In the genomic region with DNA sequence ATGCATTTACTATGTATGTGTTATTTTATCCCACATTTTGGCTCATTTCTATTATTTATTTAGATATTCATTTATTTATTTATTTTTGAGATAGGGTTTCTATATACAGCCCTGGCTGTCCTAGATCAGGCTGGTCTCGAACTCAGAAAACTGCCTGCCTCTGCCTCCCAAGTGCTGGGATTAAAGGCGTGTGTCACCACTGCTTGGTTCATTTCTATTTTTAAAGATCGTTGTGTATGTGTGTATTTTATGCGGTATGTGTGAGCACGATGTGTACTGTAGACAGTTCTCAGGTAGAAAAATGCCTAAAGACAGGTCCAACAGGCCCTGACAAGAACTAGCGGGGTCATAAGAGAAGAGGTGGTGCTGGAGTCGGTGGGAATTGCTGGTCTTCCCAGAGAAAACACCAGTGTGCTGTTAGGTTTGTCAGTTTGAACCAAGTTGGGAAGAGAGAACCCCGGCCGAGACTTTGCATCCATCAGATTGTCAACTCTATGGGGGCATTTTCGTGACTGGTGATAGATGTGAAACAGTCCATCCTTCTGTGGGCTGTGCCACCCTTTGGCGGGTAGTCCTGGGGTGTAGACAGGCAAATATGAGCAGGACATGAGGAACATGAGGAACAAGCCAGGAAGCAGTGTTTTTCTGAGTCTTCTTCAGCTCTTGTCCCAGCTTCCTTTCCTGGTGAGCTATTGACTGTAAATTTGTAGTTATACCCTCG, we compare ENCODE assay signal across 8 mouse cellular contexts. TPM values are rescaled to one million over a fixed set of nuclear protein-coding genes. Genes with fewer than 3 reads are reported as not detected.
DNase-seq lines count a peak whose midpoint lies in the region; ATAC-seq and TF ChIP-seq lines count a peak whose summit lies in the region.

No protein-coding gene starts in this region.

- no peak overlapping the region for H3K27ac ChIP-seq in cerebellum, adult 2 months (ENCODE audit: insufficient read depth, low read length)
- H3K27ac ChIP-seq in thymus, adult 2 months (ENCODE audit: control insufficient read depth, insufficient read depth, low read length), result peak overlapping the region; percentile 14; the same call in 1 of the 2 replicates
- no peak overlapping the region for H3K27ac ChIP-seq in limb, embryonic 14.5 days (replicated peaks; ENCODE audit: low read depth, low read length)

- TF ChIP-seq CTCF in cerebellum, adult 2 months (IDR thresholded peaks at IDR 0.05; ENCODE audit: borderline replicate concordance, insufficient read depth, low read depth, low read length), result no peak
- no peak for TF ChIP-seq CTCF in thymus, adult 2 months (IDR thresholded peaks at IDR 0.05; ENCODE audit: borderline replicate concordance, control insufficient read depth, extremely low read depth, insufficient read depth, low read length, poor library complexity)

- peak overlapping the region; percentile 56 for H3K4me3 ChIP-seq in cerebellum, adult 2 months (replicated peaks; ENCODE audit: insufficient read depth, low read depth, low read length)
- H3K4me3 ChIP-seq in thymus, adult 2 months (ENCODE audit: control insufficient read depth, insufficient read depth, low read length), result no peak overlapping the region
- no peak overlapping the region for H3K4me3 ChIP-seq in limb, embryonic 14.5 days (replicated peaks; ENCODE audit: low read length)

- TF ChIP-seq POLR2A in cerebellum, adult 2 months (IDR thresholded peaks at IDR 0.05; ENCODE audit: borderline replicate concordance, insufficient read depth, low read length), result no peak
- no peak for TF ChIP-seq POLR2A in thymus, adult 2 months (IDR thresholded peaks at IDR 0.05; ENCODE audit: control insufficient read depth, extremely low read depth, insufficient read depth, low read length, poor library complexity)
- no peak for TF ChIP-seq POLR2A in limb, embryonic 14.5 days (IDR thresholded peaks at IDR 0.05; ENCODE audit: borderline replicate concordance, extremely low read depth, insufficient read depth, insufficient read length)

- H3K27me3 ChIP-seq in cerebellum, adult 2 months (ENCODE audit: control insufficient read depth, insufficient read depth, low read length), result no peaks in the 10 kb centered on the region
- no peaks in the 10 kb centered on the region for H3K27me3 ChIP-seq in thymus, adult 2 months (ENCODE audit: control insufficient read depth, insufficient read depth, low read length)
- H3K27me3 ChIP-seq in limb, embryonic 14.5 days (ENCODE audit: control insufficient read depth, insufficient read depth, low read length), result no peaks in the 10 kb centered on the region

- no peaks in the 10 kb centered on the region for H3K36me3 ChIP-seq in thymus, adult 2 months (ENCODE audit: control insufficient read depth, insufficient read depth, low read length)
- no peaks in the 10 kb centered on the region for H3K36me3 ChIP-seq in limb, embryonic 14.5 days (ENCODE audit: control insufficient read depth, insufficient read depth, low read length)

- peak overlapping the region; percentile 57; the same call in 1 of the 2 replicates for H3K4me2 ChIP-seq in limb, embryonic 14.5 days (replicated peaks; ENCODE audit: low read depth, low read length, severe bottlenecking)

- H3K9ac ChIP-seq in limb, embryonic 14.5 days (ENCODE audit: low read depth, low read length, severe bottlenecking), result no peak overlapping the region

- 63% methylated on average over 12 of the region's 12 CpGs for WGBS in cerebellum, adult 2 months
- 82% methylated on average over 12 of the region's 12 CpGs for WGBS in thymus, adult 2 months
- whole genome bisulfite sequencing in limb, embryonic 14.5 days, result 74% methylated on average over 12 of the region's 12 CpGs

- no peaks in the 10 kb centered on the region for H3K9me3 ChIP-seq in limb, embryonic 14.5 days (ENCODE audit: control insufficient read depth, low read length)

- ATAC-seq in limb, embryonic 14.5 days (ENCODE audit: low FRiP score, low read depth), result no peak

- DNase-seq in cerebellum, adult 2 months, result peak; percentile 15 to 17
- no peak for DNase-seq in cerebellum, postnatal 36 days
- DNase-seq in thymus, adult 2 months, result no peak
- DNase-seq in thymus, postnatal 10 days (ENCODE audit: low spot score in 2 of 2), result no peak
- no peak for DNase-seq in limb, embryonic 14.5 days (ENCODE audit: low spot score)
- DNase-seq in adipocyte (ENCODE audit: low spot score) (no peak), MN1 (ENCODE audit: low spot score) (no peak)
- no peak for DNase-seq in ovary, postnatal 14 days (ENCODE audit: low spot score)

- H3K4me1 ChIP-seq in cerebellum, adult 2 months (ENCODE audit: control insufficient read depth, insufficient read depth, low read length), result peaks cover 3% of the 10 kb centered on the region
- peaks cover 23% of the 10 kb centered on the region for H3K4me1 ChIP-seq in thymus, adult 2 months (replicated peaks; ENCODE audit: control insufficient read depth, insufficient read depth, low read length)
- no peaks in the 10 kb centered on the region for H3K4me1 ChIP-seq in limb, embryonic 14.5 days (ENCODE audit: control insufficient read depth, insufficient read depth, low read length)

RNA-seq across cellular contexts. Expression of a gene that starts 8.3 kb away (rescaled TPM):
- 0.08 TPM in 1 of 2 replicates, not detected in the other for polyA plus RNA-seq in cerebellum, adult 2 months (2012; rRNA removed)
- polyA plus RNA-seq in thymus, adult 2 months (2012; rRNA removed), result 0.96 and 2.6 TPM in 2 replicates
- polyA plus RNA-seq in limb, embryonic 14.5 days (2012; rRNA removed), result 0.15 TPM in 1 of 2 replicates, not detected in the other
- 0.14 TPM in 1 of 2 replicates, not detected in the other for polyA plus RNA-seq in limb, embryonic 14.5 days (2014; fragmentation: Nextera tagmentation; extraction: Ambion mirVana)

RNA-seq across cellular contexts. Expression of a gene that starts 28.8 kb away (rescaled TPM):
- not detected in 2 replicates for polyA plus RNA-seq in cerebellum, adult 2 months (2012; rRNA removed)
- polyA plus RNA-seq in thymus, adult 2 months (2012; rRNA removed), result 0.59 TPM in 1 of 2 replicates, not detected in the other
- 0.33 TPM in 1 of 2 replicates, not detected in the other for polyA plus RNA-seq in limb, embryonic 14.5 days (2012; rRNA removed)
- not detected in 2 replicates for polyA plus RNA-seq in limb, embryonic 14.5 days (2014; fragmentation: Nextera tagmentation; extraction: Ambion mirVana)

RNA-seq across cellular contexts. Expression of a gene that starts 28.8 kb away (rescaled TPM):
- polyA plus RNA-seq in cerebellum, adult 2 months (2012; rRNA removed), result not detected in 2 replicates
- polyA plus RNA-seq in thymus, adult 2 months (2012; rRNA removed), result 0.54 and 0.85 TPM in 2 replicates
- polyA plus RNA-seq in limb, embryonic 14.5 days (2012; rRNA removed), result 0.12 and 0.40 TPM in 2 replicates
- polyA plus RNA-seq in limb, embryonic 14.5 days (2014; fragmentation: Nextera tagmentation; extraction: Ambion mirVana), result 0.23 and 0.39 TPM in 2 replicates

Comparison
In these comparisons a context has a peak if more than half of its experiments do, and no peak if none do; other contexts are left out.
1. DNase-seq: peak in cerebellum, adult 2 months (2 of 2); none in cerebellum, postnatal 36 days (0 of 2), thymus, adult 2 months (single experiment), thymus, postnatal 10 days (0 of 2), limb, embryonic 14.5 days (single experiment), adipocyte (single experiment), ovary, postnatal 14 days (single experiment) and MN1 (single experiment).